Mouse (Mus musculus): ENCODE measurements around the gene Dhtkd1. TPM values are rescaled to one million over a fixed set of nuclear protein-coding genes. Genes with fewer than 3 reads are reported as not detected.
A peak's percentile ranks its signal among the peaks of the same experiment; 100 is the strongest.

Dhtkd1 gene
- polyA plus RNA-seq, 1 experiment from 2014 or later, result 0.98 TPM

GRCm38 (mm10) chr2:5946876-5947275, 4.3 kb upstream of the Dhtkd1 start:
- WGBS, result 79% methylated on average over 3 of the region's 3 CpGs
- DNase-seq (ENCODE audit: low spot score), result no peak
- no peak overlapping the region for H3K4me2 ChIP-seq (replicated peaks; ENCODE audit: low read depth, low read length)
- H3K27ac ChIP-seq (ENCODE audit: low read length), result no peak overlapping the region
- no peaks in the 10 kb centered on the region for H3K36me3 ChIP-seq (ENCODE audit: insufficient read depth, low read length)
- no peaks in the 10 kb centered on the region for H3K27me3 ChIP-seq (replicated peaks; ENCODE audit: insufficient read depth, low read length)
- H3K9me3 ChIP-seq (ENCODE audit: low read length), result no peaks in the 10 kb centered on the region
- no peak overlapping the region for H3K4me3 ChIP-seq (ENCODE audit: low read depth, low read length)
- no peak overlapping the region for H3K9ac ChIP-seq (replicated peaks; ENCODE audit: low read depth)
- no peaks in the 10 kb centered on the region for H3K4me1 ChIP-seq (ENCODE audit: insufficient read depth, low read depth, low read length)
- no peak for ATAC-seq
- TF ChIP-seq CTCF (IDR thresholded peaks at IDR 0.05), result no peak
- no peak for TF ChIP-seq EP300 (IDR thresholded peaks at IDR 0.05)

GRCm38 (mm10) chr2:5945629-5946028, 3.0 kb upstream of the Dhtkd1 start:
- no peak for TF ChIP-seq EP300 (IDR thresholded peaks at IDR 0.05)
- no peak for TF ChIP-seq CTCF (IDR thresholded peaks at IDR 0.05)
- Histone ChIP-seq H3K9me3 (ENCODE audit: low read length) (no peaks in the 10 kb centered on the region), H3K4me3 (ENCODE audit: low read depth, low read length) (no peak overlapping the region), H3K9ac (replicated peaks; ENCODE audit: low read depth) (no peak overlapping the region), H3K4me1 (ENCODE audit: insufficient read depth, low read depth, low read length) (no peaks in the 10 kb centered on the region), H3K4me2 (replicated peaks; ENCODE audit: low read depth, low read length) (no peak overlapping the region), H3K27me3 (replicated peaks; ENCODE audit: insufficient read depth, low read length) (no peaks in the 10 kb centered on the region), H3K27ac (ENCODE audit: low read length) (no peak overlapping the region), H3K36me3 (ENCODE audit: insufficient read depth, low read length) (no peaks in the 10 kb centered on the region)
- DNase-seq (ENCODE audit: low spot score), result no peak
- ATAC-seq, result no peak
- WGBS, result 86% methylated on average over 1 of the region's 1 CpGs

- Histone ChIP-seq H3K9me3 (ENCODE audit: low read length) (no peaks in the 10 kb centered on the region), H3K4me2 (replicated peaks; ENCODE audit: low read depth, low read length) (peak overlapping the region; percentile 74), H3K4me1 (ENCODE audit: insufficient read depth, low read depth, low read length) (no peaks in the 10 kb centered on the region), H3K4me3 (ENCODE audit: low read depth, low read length) (peak overlapping the region; percentile 41), H3K27ac (ENCODE audit: low read length) (no peak overlapping the region), H3K9ac (replicated peaks; ENCODE audit: low read depth) (peak overlapping the region; percentile 51; the same call in 1 of the 2 replicates), H3K27me3 (replicated peaks; ENCODE audit: insufficient read depth, low read length) (no peaks in the 10 kb centered on the region), H3K36me3 (ENCODE audit: insufficient read depth, low read length) (no peaks in the 10 kb centered on the region)
- TF ChIP-seq EP300 (IDR thresholded peaks at IDR 0.05) (no peak), CTCF (IDR thresholded peaks at IDR 0.05) (no peak)
- ATAC-seq (no peak), DNase-seq (ENCODE audit: low spot score) (no peak)
- 47% methylated on average over 4 of the region's 4 CpGs for WGBS
Measured at GRCm38 (mm10) chr2:5943071-5943470, 479 bp upstream of the Dhtkd1 start.

GRCm38 (mm10) chr2:5941861-5942415, 654 bp downstream of the Dhtkd1 start:
- no peaks in the 10 kb centered on the region for H3K4me1 ChIP-seq (ENCODE audit: insufficient read depth, low read depth, low read length)
- peak overlapping the region; percentile 41 for H3K4me3 ChIP-seq (ENCODE audit: low read depth, low read length)
- ATAC-seq, result no peak
- no peaks in the 10 kb centered on the region for H3K36me3 ChIP-seq (ENCODE audit: insufficient read depth, low read length)
- peak overlapping the region; percentile 51 for H3K9ac ChIP-seq (replicated peaks; ENCODE audit: low read depth)
- peak overlapping the region; percentile 74 for H3K4me2 ChIP-seq (replicated peaks; ENCODE audit: low read depth, low read length)
- 0 out of 2 replicates have a peak overlapping the region, but pooled peaks have one; percentile 44 for H3K27ac ChIP-seq (ENCODE audit: low read length)
- TF ChIP-seq CTCF (IDR thresholded peaks at IDR 0.05) (no peak), EP300 (IDR thresholded peaks at IDR 0.05) (no peak)
- whole genome bisulfite sequencing, result 63% methylated on average over 11 of the region's 11 CpGs
- DNase-seq (ENCODE audit: low spot score), result peak; percentile 7
- no peaks in the 10 kb centered on the region for H3K9me3 ChIP-seq (ENCODE audit: low read length)
- H3K27me3 ChIP-seq (replicated peaks; ENCODE audit: insufficient read depth, low read length), result no peaks in the 10 kb centered on the region

- WGBS, result 93% methylated on average over 9 of the region's 9 CpGs
Measured at GRCm38 (mm10) chr2:5940936-5941335, 1.7 kb downstream of the Dhtkd1 start.

GRCm38 (mm10) chr2:5939911-5940310, 2.7 kb downstream of the Dhtkd1 start:
- Histone ChIP-seq H3K9me3 (ENCODE audit: low read length) (no peaks in the 10 kb centered on the region), H3K9ac (replicated peaks; ENCODE audit: low read depth) (no peak overlapping the region), H3K27ac (ENCODE audit: low read length) (no peak overlapping the region), H3K4me1 (ENCODE audit: insufficient read depth, low read depth, low read length) (no peaks in the 10 kb centered on the region), H3K4me3 (ENCODE audit: low read depth, low read length) (no peak overlapping the region), H3K36me3 (ENCODE audit: insufficient read depth, low read length) (no peaks in the 10 kb centered on the region), H3K4me2 (replicated peaks; ENCODE audit: low read depth, low read length) (no peak overlapping the region), H3K27me3 (replicated peaks; ENCODE audit: insufficient read depth, low read length) (no peaks in the 10 kb centered on the region)
- ATAC-seq (no peak), DNase-seq (ENCODE audit: low spot score) (no peak)
- TF ChIP-seq EP300 (IDR thresholded peaks at IDR 0.05), result no peak
- no peak for TF ChIP-seq CTCF (IDR thresholded peaks at IDR 0.05)
- 89% methylated on average over 14 of the region's 14 CpGs for WGBS

More at GRCm38 (mm10) chr2:5940936-5941335, 1.7 kb downstream of the Dhtkd1 start:
- TF ChIP-seq CTCF (IDR thresholded peaks at IDR 0.05) (no peak), EP300 (IDR thresholded peaks at IDR 0.05) (no peak)
- Histone ChIP-seq H3K9ac (replicated peaks; ENCODE audit: low read depth) (no peak overlapping the region), H3K27ac (ENCODE audit: low read length) (no peak overlapping the region), H3K4me3 (ENCODE audit: low read depth, low read length) (no peak overlapping the region), H3K36me3 (ENCODE audit: insufficient read depth, low read length) (no peaks in the 10 kb centered on the region), H3K4me1 (ENCODE audit: insufficient read depth, low read depth, low read length) (no peaks in the 10 kb centered on the region), H3K27me3 (replicated peaks; ENCODE audit: insufficient read depth, low read length) (no peaks in the 10 kb centered on the region), H3K9me3 (ENCODE audit: low read length) (no peaks in the 10 kb centered on the region), H3K4me2 (replicated peaks; ENCODE audit: low read depth, low read length) (no peak overlapping the region)
- ATAC-seq (no peak), DNase-seq (ENCODE audit: low spot score) (no peak)

- 75% methylated on average over 3 of the region's 3 CpGs for WGBS
- TF ChIP-seq EP300 (IDR thresholded peaks at IDR 0.05) (no peak), CTCF (IDR thresholded peaks at IDR 0.05) (no peak)
- Histone ChIP-seq H3K27ac (ENCODE audit: low read length) (no peak overlapping the region), H3K4me3 (ENCODE audit: low read depth, low read length) (no peak overlapping the region), H3K9me3 (ENCODE audit: low read length) (no peaks in the 10 kb centered on the region), H3K36me3 (ENCODE audit: insufficient read depth, low read length) (no peaks in the 10 kb centered on the region), H3K9ac (replicated peaks; ENCODE audit: low read depth) (no peak overlapping the region), H3K4me2 (replicated peaks; ENCODE audit: low read depth, low read length) (no peak overlapping the region), H3K4me1 (ENCODE audit: insufficient read depth, low read depth, low read length) (no peaks in the 10 kb centered on the region), H3K27me3 (replicated peaks; ENCODE audit: insufficient read depth, low read length) (no peaks in the 10 kb centered on the region)
- DNase-seq (ENCODE audit: low spot score) (no peak), ATAC-seq (no peak)
Measured at GRCm38 (mm10) chr2:5939319-5939718, 3.3 kb downstream of the Dhtkd1 start.

Measured in lung, postnatal 0 days (tissue).